Mouse (Mus musculus) embryonic fibroblast, embryonic 13.5 days (primary cell): ENCODE measurements around the gene Anks1b.

Source experiments
- CTCF ChIP-seq: IDR thresholded peaks from 2 replicates; pipeline ENCODE4 v1.5.1; 2011; ENCODE audit warnings: mild to moderate bottlenecking, control low read depth, low read length, moderate library complexity, borderline replicate concordance; ENCODE audit not compliant: insufficient read depth
- POLR2A ChIP-seq: IDR thresholded peaks from 2 replicates; pipeline ENCODE4 v1.6.1; 2011; ENCODE audit warnings: low read depth, mild to moderate bottlenecking, control low read depth, low read length, moderate library complexity

GRCm38 (mm10) chr10:90864599-90864889 is 991.2 kb downstream of the Anks1b start:
- no peak for TF ChIP-seq CTCF
- no peak for TF ChIP-seq POLR2A
